Mouse (Mus musculus): Measurements from ENCODE around the gene Polr2g. TPM values are rescaled to one million over a fixed set of nuclear protein-coding genes. Genes with fewer than 3 reads are reported as not detected.

The Polr2g gene
- polyA plus RNA-seq, 2 experiments: 55.1 to 72.8 TPM

DNA sequence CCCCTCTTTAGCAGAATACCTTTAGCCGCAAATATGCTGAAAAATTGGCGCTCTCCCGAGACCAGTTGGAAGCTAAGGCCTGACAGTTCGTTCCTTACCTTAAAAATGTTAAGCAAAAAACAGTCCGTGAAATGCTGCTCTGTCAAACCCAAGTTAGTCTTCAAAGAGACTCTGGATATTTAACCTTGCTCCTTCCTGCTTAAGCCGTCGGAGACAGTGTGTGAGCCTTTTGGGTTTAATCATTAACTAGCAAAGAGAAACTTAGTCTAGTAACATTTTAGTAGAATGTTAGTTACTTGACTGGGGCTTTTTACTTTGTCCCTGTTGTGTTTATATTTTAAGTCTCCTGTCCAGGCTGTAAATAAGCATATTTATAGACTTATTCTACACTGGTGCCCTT lies 22.8 kb upstream of the Polr2g start:
- peak overlapping the region; percentile 86 for H3K27ac ChIP-seq

GRCm38 (mm10) chr19:8820424-8820956 lies 22.1 kb upstream of the Polr2g start:
- peak in 2 of 3 experiments; percentile 48 to 49 for DNase-seq (ENCODE audit: low read depth in 3 of 3, low spot score in 3 of 3)

More for the DNA sequence above, 22.8 kb upstream of the Polr2g start:
- TF ChIP-seq EP300 (IDR thresholded peaks at IDR 0.05; ENCODE audit: low read depth) (no peak), CTCF (IDR thresholded peaks at IDR 0.05; ENCODE audit: low read depth) (no peak)
- Histone ChIP-seq H3K27me3 (ENCODE audit: control insufficient read depth, insufficient read depth, low read length) (no peaks in the 10 kb centered on the region), H3K4me3 (ENCODE audit: insufficient read depth in 1 of 2, low read depth in 2 of 2, low read length in 2 of 2) (peak overlapping the region; percentile 90 to 96), H3K9me3 (ENCODE audit: control insufficient read depth, low read length) (no peaks in the 10 kb centered on the region), H3K4me2 (ENCODE audit: low read depth) (peak overlapping the region; percentile 91), H3K4me1 (replicated peaks; ENCODE audit: control insufficient read depth in 2 of 2, insufficient read depth in 2 of 2, low read length in 1 of 2) (peaks cover 9 to 25% of the 10 kb centered on the region in 2 experiments), H3K9ac (replicated peaks) (peak overlapping the region; percentile 98), H3K36me3 (replicated peaks; ENCODE audit: control insufficient read depth, insufficient read depth, low read depth) (peaks cover 51% of the 10 kb centered on the region)
- ATAC-seq (ENCODE audit: insufficient read depth) (no peak), DNase-seq (ENCODE audit: low read depth in 3 of 3, low spot score in 3 of 3) (no peak)
- WGBS (ENCODE audit: insufficient replicate concordance): under 1% methylated on average over 7 of the region's 7 CpGs

GRCm38 (mm10) chr19:8819596-8820423 lies 21.4 kb upstream of the Polr2g start, which contains the start of gene Hnrnpul2:
Gene Hnrnpul2, plus strand, starts transcription at chr19:8820010.
- no peak; the same call in 1 of the 2 replicates for TF ChIP-seq EP300 (IDR thresholded peaks at IDR 0.05; ENCODE audit: low read depth)
- TF ChIP-seq CTCF (IDR thresholded peaks at IDR 0.05; ENCODE audit: low read depth): peak; percentile 24; the same call in 1 of the 2 replicates
- ATAC-seq (ENCODE audit: insufficient read depth) (peak; percentile 91), DNase-seq (ENCODE audit: low read depth in 3 of 3, low spot score in 3 of 3) (peak; percentile 95 to 97 (median 96))
- peaks cover 9 to 25% of the 10 kb centered on the region in 2 experiments for H3K4me1 ChIP-seq (replicated peaks; ENCODE audit: control insufficient read depth in 2 of 2, insufficient read depth in 2 of 2, low read length in 1 of 2)
- H3K36me3 ChIP-seq (replicated peaks; ENCODE audit: control insufficient read depth, insufficient read depth, low read depth): peaks cover 48% of the 10 kb centered on the region
- peak within 1 kb of the TSS; percentile 91 for H3K4me2 ChIP-seq (ENCODE audit: low read depth)
- WGBS (ENCODE audit: insufficient replicate concordance): under 1% methylated on average over 82 of the region's 83 CpGs
- no peaks in the 10 kb centered on the region for H3K9me3 ChIP-seq (ENCODE audit: control insufficient read depth, low read length)
- H3K9ac ChIP-seq (replicated peaks): peak within 1 kb of the TSS; percentile 98
- peak within 1 kb of the TSS; percentile 90 to 96 for H3K4me3 ChIP-seq (ENCODE audit: insufficient read depth in 1 of 2, low read depth in 2 of 2, low read length in 2 of 2)
- H3K27me3 ChIP-seq (ENCODE audit: control insufficient read depth, insufficient read depth, low read length): no peaks in the 10 kb centered on the region
- H3K27ac ChIP-seq: peak within 1 kb of the TSS; percentile 86

More at GRCm38 (mm10) chr19:8820424-8820956, 22.1 kb upstream of the Polr2g start:
- Histone ChIP-seq H3K4me3 (ENCODE audit: insufficient read depth in 1 of 2, low read depth in 2 of 2, low read length in 2 of 2) (peak overlapping the region; percentile 90 to 96), H3K9me3 (ENCODE audit: control insufficient read depth, low read length) (no peaks in the 10 kb centered on the region), H3K9ac (replicated peaks) (peak overlapping the region; percentile 98), H3K4me2 (ENCODE audit: low read depth) (peak overlapping the region; percentile 91), H3K4me1 (replicated peaks; ENCODE audit: control insufficient read depth in 2 of 2, insufficient read depth in 2 of 2, low read length in 1 of 2) (peaks cover 9 to 25% of the 10 kb centered on the region in 2 experiments), H3K36me3 (replicated peaks; ENCODE audit: control insufficient read depth, insufficient read depth, low read depth) (peaks cover 50% of the 10 kb centered on the region), H3K27me3 (ENCODE audit: control insufficient read depth, insufficient read depth, low read length) (no peaks in the 10 kb centered on the region), H3K27ac (peak overlapping the region; percentile 86)
- ATAC-seq (ENCODE audit: insufficient read depth): peak; percentile 66
- TF ChIP-seq CTCF (IDR thresholded peaks at IDR 0.05; ENCODE audit: low read depth) (no peak), EP300 (IDR thresholded peaks at IDR 0.05; ENCODE audit: low read depth) (no peak)
- under 1% methylated on average over 48 of the region's 48 CpGs for WGBS (ENCODE audit: insufficient replicate concordance)

GRCm38 (mm10) chr19:8818801-8819595 lies 20.6 kb upstream of the Polr2g start, which contains the start of gene Ttc9c:
Gene Ttc9c, minus strand, starts transcription at chr19:8819333.
- WGBS (ENCODE audit: insufficient replicate concordance): under 1% methylated on average over 33 of the region's 33 CpGs
- TF ChIP-seq CTCF (IDR thresholded peaks at IDR 0.05; ENCODE audit: low read depth): peak; percentile 1; the same call in 1 of the 2 replicates
- TF ChIP-seq EP300 (IDR thresholded peaks at IDR 0.05; ENCODE audit: low read depth): no peak
- ATAC-seq (ENCODE audit: insufficient read depth) (peak; percentile 79), DNase-seq (ENCODE audit: low read depth in 3 of 3, low spot score in 3 of 3) (peak; percentile 97 to 98 (median 97))
- H3K9me3 ChIP-seq (ENCODE audit: control insufficient read depth, low read length): no peaks in the 10 kb centered on the region
- H3K9ac ChIP-seq (replicated peaks): peak within 1 kb of the TSS; percentile 98
- no peaks in the 10 kb centered on the region for H3K27me3 ChIP-seq (ENCODE audit: control insufficient read depth, insufficient read depth, low read length)
- H3K36me3 ChIP-seq (replicated peaks; ENCODE audit: control insufficient read depth, insufficient read depth, low read depth): peaks cover 44% of the 10 kb centered on the region
- H3K27ac ChIP-seq: peak within 1 kb of the TSS; percentile 86
- peak within 1 kb of the TSS; percentile 91 for H3K4me2 ChIP-seq (ENCODE audit: low read depth)
- H3K4me1 ChIP-seq (replicated peaks; ENCODE audit: control insufficient read depth in 2 of 2, insufficient read depth in 2 of 2, low read length in 1 of 2): peaks cover 9 to 25% of the 10 kb centered on the region in 2 experiments
- peak within 1 kb of the TSS; percentile 90 to 96 for H3K4me3 ChIP-seq (ENCODE audit: insufficient read depth in 1 of 2, low read depth in 2 of 2, low read length in 2 of 2)

Data from liver, embryonic 14.5 days (tissue).